Mouse (Mus musculus) kidney, adult 8-10 months (tissue): ENCODE data around the gene Agrp.

ENCODE experiments used
- DNase-seq, 2 experiments: peaks; one replicate each; pipeline ENCODE4 v3.0.0; 2022

The Agrp gene

GRCm38 (mm10) chr8:105636963-105637510 lies at the start of gene Agrp:
Agrp (minus strand) TSS chr8:105637393.
- DNase-seq = no peak

- DNase-seq = no peak
These were observed 49.4 kb upstream of the Agrp start for GRCm38 (mm10) chr8:105686551-105686950.

- DNase-seq = peak; percentile 39 to 65
These were observed 48.7 kb upstream of the Agrp start, which contains the start of gene Carmil2 for GRCm38 (mm10) chr8:105685796-105686308. Carmil2 (plus strand) TSS chr8:105686274.

GRCm38 (mm10) chr8:105685325-105685724 lies 48.1 kb upstream of the Agrp start:
- no peak for DNase-seq

- no peak for DNase-seq
These were observed 40.7 kb upstream of the Agrp start for GRCm38 (mm10) chr8:105677891-105678290.

GRCm38 (mm10) chr8:105661167-105661566 lies 24.0 kb upstream of the Agrp start:
- peak; percentile 12 to 18 for DNase-seq

- no peak for DNase-seq
These were observed 20.4 kb upstream of the Agrp start for GRCm38 (mm10) chr8:105657641-105658040.

GRCm38 (mm10) chr8:105648929-105649328 lies 11.7 kb upstream of the Agrp start:
- no peak for DNase-seq

- DNase-seq = no peak
These were observed 8.0 kb upstream of the Agrp start for GRCm38 (mm10) chr8:105645205-105645604.

GRCm38 (mm10) chr8:105640511-105640910 lies 3.3 kb upstream of the Agrp start:
- no peak for DNase-seq

- no peak for DNase-seq
These were observed 2.6 kb upstream of the Agrp start for GRCm38 (mm10) chr8:105639835-105640234.

GRCm38 (mm10) chr8:105638510-105638909 lies 1.3 kb upstream of the Agrp start:
- no peak for DNase-seq

GRCm38 (mm10) chr8:105637601-105638041 lies 428 bp upstream of the Agrp start:
- no peak for DNase-seq

- DNase-seq = peak; percentile 86
These were observed 903 bp downstream of the Agrp start, which contains the start of gene Ctcf for GRCm38 (mm10) chr8:105636018-105636962. Ctcf (plus strand) TSS chr8:105636568.

GRCm38 (mm10) chr8:105635481-105635880 lies 1.7 kb downstream of the Agrp start:
- DNase-seq = no peak

GRCm38 (mm10) chr8:105634771-105635458 lies 2.3 kb downstream of the Agrp start:
- no peak for DNase-seq

GRCm38 (mm10) chr8:105629337-105629736 lies 7.9 kb downstream of the Agrp start:
- no peak for DNase-seq

GRCm38 (mm10) chr8:105626086-105626485 lies 11.1 kb downstream of the Agrp start:
- DNase-seq = no peak

- no peak for DNase-seq
These were observed 12.4 kb downstream of the Agrp start for GRCm38 (mm10) chr8:105624831-105625230.

- no peak for DNase-seq
These were observed 12.8 kb downstream of the Agrp start for GRCm38 (mm10) chr8:105624401-105624800.

- no peak for DNase-seq
These were observed 13.4 kb downstream of the Agrp start for GRCm38 (mm10) chr8:105623679-105624245.

- DNase-seq = no peak
These were observed 14.1 kb downstream of the Agrp start for GRCm38 (mm10) chr8:105623118-105623517.
